Mouse (Mus musculus) forebrain, embryonic 12.5 days (tissue): ENCODE results near the gene Ppm1j. TPM values are rescaled to one million over a fixed set of nuclear protein-coding genes. Genes with fewer than 3 reads are reported as not detected.

Experiments used
- ATAC-seq: fragments of 200-750 bp; cut with Nextera tagmentation; 2 replicates; pipeline ENCODE4 v1.8.0; 2017; ENCODE audit warnings: moderate TSS enrichment; ENCODE audit not compliant: low FRiP score
- H3K27ac ChIP-seq: fragments of 300-500 bp; sonication (generic); 2 replicates; pipeline ENCODE4 v1.5.1; 2016; ENCODE audit warnings: mild to moderate bottlenecking
- H3K27me3 ChIP-seq: fragments of 300-500 bp; sonication (generic); 2 replicates; pipeline ENCODE4 v1.6.1; 2016; ENCODE audit warnings: mild to moderate bottlenecking
- H3K36me3 ChIP-seq: fragments of 300-500 bp; sonication (generic); replicated peaks from 2 replicates; pipeline ENCODE4 v1.6.1; 2016; ENCODE audit warnings: mild to moderate bottlenecking
- H3K4me1 ChIP-seq: fragments of 300-500 bp; sonication (generic); 2 replicates; pipeline ENCODE4 v1.6.1; 2016
- H3K4me2 ChIP-seq: fragments of 300-500 bp; sonication (generic); 2 replicates; pipeline ENCODE4 v1.6.1; 2016; ENCODE audit warnings: mild to moderate bottlenecking, moderate library complexity
- H3K4me3 ChIP-seq: fragments of 300-500 bp; sonication (generic); replicated peaks from 2 replicates; pipeline ENCODE4 v1.5.1; 2016; ENCODE audit warnings: mild to moderate bottlenecking
- H3K9ac ChIP-seq: fragments of 300-500 bp; sonication (generic); 2 replicates; pipeline ENCODE4 v1.6.1; 2016; ENCODE audit warnings: mild to moderate bottlenecking
- H3K9me3 ChIP-seq: fragments of 300-500 bp; sonication (generic); 2 replicates; pipeline ENCODE4 v1.6.1; 2016
- WGBS: fragments of 180-500 bp; shearing (Covaris S2); methylation state at CpG from one replicate; pipeline ENCODE4 v1.1.7; 2016; 5-methylcytosine and 5-hydroxymethylcytosine counted together
- polyA plus RNA-seq: library from polyadenylated mRNA; unstranded; fragments of >200 nt; fragmentation: Nextera tagmentation; extraction: Ambion mirVana; gene quantifications from 2 replicates; pipeline ENCODE4 v1.2.1, GENCODE M21; 2016

Gene Ppm1j
- polyA plus RNA-seq, 1 experiment from 2014 or later = 1.0 TPM

DNA sequence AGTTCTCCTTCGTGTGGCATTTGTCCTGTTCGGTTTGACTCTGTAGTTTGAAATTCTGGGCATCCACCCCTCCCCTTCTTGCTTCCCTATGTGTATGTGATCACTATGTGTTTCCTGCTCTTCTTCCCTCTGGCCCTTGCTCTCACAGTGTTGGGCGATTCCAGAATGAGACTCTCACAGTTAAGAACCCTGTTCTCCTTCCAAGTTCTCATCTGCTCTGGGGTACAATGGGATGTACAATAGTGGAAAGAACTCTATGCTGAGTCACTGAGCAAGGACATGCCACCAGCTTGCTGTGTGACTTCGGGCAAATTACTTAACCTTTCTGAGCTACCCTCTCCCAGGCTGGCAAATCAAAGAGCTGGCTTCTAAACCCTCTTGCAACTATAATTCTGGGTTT is 13.1 kb upstream of the Ppm1j start:
- 77% methylated on average over 4 of the region's 4 CpGs for WGBS

GRCm38 (mm10) chr3:104769135-104769534 is 11.7 kb upstream of the Ppm1j start:
- Histone ChIP-seq H3K4me2 (no peak overlapping the region), H3K9me3 (no peaks in the 10 kb centered on the region), H3K9ac (no peak overlapping the region), H3K4me3 (no peak overlapping the region), H3K4me1 (no peaks in the 10 kb centered on the region), H3K27me3 (0 out of 2 replicates have a peak, but pooled peaks cover 13% of the 10 kb centered on the region), H3K36me3 (no peaks in the 10 kb centered on the region), H3K27ac (no peak overlapping the region)
- no peak for ATAC-seq
- 72% methylated on average over 3 of the region's 3 CpGs for WGBS

More for the DNA sequence above, 13.1 kb upstream of the Ppm1j start:
- Histone ChIP-seq H3K9me3 (no peaks in the 10 kb centered on the region), H3K9ac (no peak overlapping the region), H3K4me3 (no peak overlapping the region), H3K27me3 (no peaks in the 10 kb centered on the region), H3K4me1 (no peaks in the 10 kb centered on the region), H3K27ac (no peak overlapping the region), H3K4me2 (no peak overlapping the region), H3K36me3 (no peaks in the 10 kb centered on the region)
- no peak for ATAC-seq

- 0 out of 2 replicates have a peak, but pooled peaks cover 13% of the 10 kb centered on the region for H3K27me3 ChIP-seq
- ATAC-seq = no peak
- WGBS = 64% methylated on average over 10 of the region's 10 CpGs
These were observed 10.8 kb upstream of the Ppm1j start for GRCm38 (mm10) chr3:104770035-104770434.

GRCm38 (mm10) chr3:104770918-104771317 is 9.9 kb upstream of the Ppm1j start:
- H3K4me3 ChIP-seq = no peak overlapping the region
- no peak overlapping the region for H3K4me2 ChIP-seq
- H3K9ac ChIP-seq = no peak overlapping the region
- H3K9me3 ChIP-seq = no peaks in the 10 kb centered on the region
- no peaks in the 10 kb centered on the region for H3K36me3 ChIP-seq
- H3K4me1 ChIP-seq = no peaks in the 10 kb centered on the region
- peaks cover 18% of the 10 kb centered on the region for H3K27me3 ChIP-seq
- WGBS = 91% methylated on average over 3 of the region's 3 CpGs
- ATAC-seq = no peak
- H3K27ac ChIP-seq = no peak overlapping the region

More at GRCm38 (mm10) chr3:104770035-104770434, 10.8 kb upstream of the Ppm1j start:
- no peak overlapping the region for H3K9ac ChIP-seq
- no peaks in the 10 kb centered on the region for H3K36me3 ChIP-seq
- H3K4me2 ChIP-seq = no peak overlapping the region
- H3K9me3 ChIP-seq = no peaks in the 10 kb centered on the region
- no peaks in the 10 kb centered on the region for H3K4me1 ChIP-seq
- H3K27ac ChIP-seq = no peak overlapping the region
- H3K4me3 ChIP-seq = no peak overlapping the region

DNA sequence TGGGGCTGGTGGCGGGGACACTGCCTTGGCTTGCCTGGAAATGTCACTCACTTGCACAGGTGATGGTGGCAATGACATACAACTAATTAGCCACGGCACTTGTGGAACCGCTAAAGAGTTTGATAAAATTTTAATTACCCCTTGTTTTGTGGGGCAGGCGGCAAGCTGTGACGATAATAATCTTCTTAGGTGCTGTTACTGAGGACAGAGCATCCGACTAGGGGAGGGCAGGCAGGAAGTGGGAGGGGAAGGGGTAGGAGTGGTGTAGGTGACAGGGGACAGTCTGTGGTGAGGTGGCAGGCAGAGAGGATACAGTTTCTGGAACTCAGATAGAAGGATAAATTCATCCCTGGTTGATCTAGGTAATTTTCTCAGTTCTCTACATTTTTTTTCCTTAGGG is 9.4 kb upstream of the Ppm1j start:
- Histone ChIP-seq H3K27me3 (peaks cover 24% of the 10 kb centered on the region), H3K9me3 (no peaks in the 10 kb centered on the region), H3K27ac (no peak overlapping the region), H3K4me3 (no peak overlapping the region), H3K9ac (no peak overlapping the region), H3K36me3 (no peaks in the 10 kb centered on the region), H3K4me2 (no peak overlapping the region), H3K4me1 (no peaks in the 10 kb centered on the region)
- no peak for ATAC-seq
- WGBS = 58% methylated on average over 6 of the region's 6 CpGs

DNA sequence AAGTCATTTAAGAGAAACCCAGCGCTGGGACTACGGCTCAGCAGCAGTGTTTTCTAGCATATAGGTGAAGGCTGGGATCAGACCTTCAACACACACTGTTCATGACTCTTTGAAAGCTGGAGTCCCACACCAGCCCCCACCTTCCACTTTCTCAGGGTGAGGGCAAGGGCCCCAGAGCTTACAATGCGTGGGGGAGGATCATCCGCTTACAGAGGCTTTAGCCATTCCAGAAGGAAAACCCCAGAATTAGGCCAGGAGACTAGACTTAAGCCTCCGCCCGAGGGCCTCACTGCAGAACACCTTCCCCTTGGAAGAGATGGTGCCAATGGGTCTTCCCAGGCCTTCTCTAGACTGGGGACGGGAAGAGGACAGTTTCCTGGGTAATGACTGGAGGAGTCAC is 7.6 kb upstream of the Ppm1j start:
- Histone ChIP-seq H3K36me3 (no peaks in the 10 kb centered on the region), H3K27ac (no peak overlapping the region), H3K9ac (no peak overlapping the region), H3K4me2 (no peak overlapping the region), H3K9me3 (no peaks in the 10 kb centered on the region), H3K4me3 (no peak overlapping the region), H3K27me3 (peaks cover 42% of the 10 kb centered on the region), H3K4me1 (peaks cover 9% of the 10 kb centered on the region)
- ATAC-seq = no peak
- 74% methylated on average over 7 of the region's 7 CpGs for WGBS

DNA sequence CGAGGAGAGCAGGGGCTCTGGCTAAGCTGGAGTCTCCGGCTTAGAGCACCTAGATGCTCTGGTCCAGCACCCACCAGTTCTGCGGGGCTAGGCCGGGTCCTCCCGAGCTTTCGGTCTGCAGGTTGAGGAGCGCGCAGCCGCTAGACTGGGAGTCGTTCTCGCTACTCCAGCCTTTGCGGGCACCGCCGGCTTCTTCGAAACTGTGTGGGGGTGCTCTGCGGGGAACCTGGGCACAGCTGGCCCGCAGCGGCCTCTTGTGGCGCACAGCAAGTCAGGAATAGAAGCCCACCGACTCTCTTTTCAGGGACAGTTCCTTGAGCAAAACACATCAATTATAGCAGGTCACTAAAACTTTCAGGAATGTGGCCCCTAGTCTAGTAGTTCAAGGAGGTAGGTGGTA is 3.5 kb upstream of the Ppm1j start:
- no peak overlapping the region for H3K27ac ChIP-seq
- no peaks in the 10 kb centered on the region for H3K36me3 ChIP-seq
- peak overlapping the region; percentile 44; the same call in 1 of the 2 replicates for H3K9ac ChIP-seq
- peak overlapping the region; percentile 37 for H3K4me3 ChIP-seq
- WGBS = under 1% methylated on average over 20 of the region's 20 CpGs
- peaks cover 82% of the 10 kb centered on the region for H3K27me3 ChIP-seq
- ATAC-seq = 0 out of 2 replicates have a peak, but pooled peaks have one; percentile 24
- no peaks in the 10 kb centered on the region for H3K9me3 ChIP-seq
- peaks cover 24% of the 10 kb centered on the region for H3K4me1 ChIP-seq
- H3K4me2 ChIP-seq = peak overlapping the region; percentile 60

GRCm38 (mm10) chr3:104779949-104780348 is 907 bp upstream of the Ppm1j start:
- Histone ChIP-seq H3K36me3 (no peaks in the 10 kb centered on the region), H3K4me2 (no peak overlapping the region), H3K4me3 (no peak overlapping the region), H3K27me3 (peaks cover 96% of the 10 kb centered on the region), H3K4me1 (peaks cover 24% of the 10 kb centered on the region), H3K27ac (no peak overlapping the region), H3K9me3 (no peaks in the 10 kb centered on the region), H3K9ac (no peak overlapping the region)
- under 1% methylated on average over 7 of the region's 7 CpGs for WGBS
- no peak for ATAC-seq

- no peak within 1 kb of the TSS for H3K27ac ChIP-seq
- H3K4me3 ChIP-seq = peak within 1 kb of the TSS; percentile 44
- no peaks in the 10 kb centered on the region for H3K9me3 ChIP-seq
- peaks cover 99% of the 10 kb centered on the region for H3K27me3 ChIP-seq
- H3K36me3 ChIP-seq = no peaks in the 10 kb centered on the region
- peak within 1 kb of the TSS; percentile 80 for H3K4me2 ChIP-seq
- H3K9ac ChIP-seq = peak within 1 kb of the TSS; percentile 44
- peak; percentile 17; the same call in 1 of the 2 replicates for ATAC-seq
- peaks cover 24% of the 10 kb centered on the region for H3K4me1 ChIP-seq
- under 1% methylated on average over 26 of the region's 26 CpGs for WGBS
These were observed 631 bp downstream of the Ppm1j start, which contains the start of gene Fam19a3 for GRCm38 (mm10) chr3:104781471-104781903. TSS of gene Fam19a3 (minus strand) at chr3:104781840.

DNA sequence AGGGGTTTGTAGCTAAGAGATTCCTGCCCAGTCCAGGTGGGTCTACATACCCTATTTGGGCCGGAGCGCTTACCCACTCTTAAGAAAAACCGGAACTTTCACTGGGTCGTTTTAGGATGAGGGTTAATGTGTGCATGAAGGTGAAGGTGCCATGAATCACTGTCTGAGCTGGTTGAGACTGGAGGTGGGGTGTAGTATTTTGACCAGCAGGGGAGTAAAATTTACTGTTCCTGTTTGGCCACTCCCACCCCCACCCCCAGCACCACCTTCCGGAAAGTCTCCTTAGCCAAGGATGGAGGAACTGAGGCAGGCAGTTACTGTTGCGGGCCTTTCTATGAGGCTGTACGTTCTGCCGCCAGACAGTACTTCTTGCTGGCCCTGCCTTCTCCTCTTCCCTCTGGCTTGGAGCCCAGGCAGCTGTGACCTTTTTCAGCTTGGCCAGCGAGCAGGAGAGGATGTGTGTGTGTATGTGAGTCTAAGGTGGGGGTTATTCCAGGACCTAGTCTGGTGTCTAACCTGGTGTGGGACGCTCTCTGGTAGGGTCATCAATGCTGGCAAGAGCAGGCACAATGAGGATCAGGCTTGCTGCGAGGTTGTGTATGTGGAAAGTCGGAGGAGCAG is 1.3 kb downstream of the Ppm1j start:
- H3K4me1 ChIP-seq = peaks cover 21% of the 10 kb centered on the region
- peak overlapping the region; percentile 80 for H3K4me2 ChIP-seq

GRCm38 (mm10) chr3:104783971-104784500 is 3.2 kb downstream of the Ppm1j start:
- Histone ChIP-seq H3K27ac (no peak overlapping the region), H3K36me3 (no peaks in the 10 kb centered on the region), H3K4me1 (peaks cover 23% of the 10 kb centered on the region), H3K4me3 (no peak overlapping the region), H3K9me3 (no peaks in the 10 kb centered on the region), H3K9ac (no peak overlapping the region), H3K27me3 (peaks cover 82% of the 10 kb centered on the region), H3K4me2 (no peak overlapping the region)
- 39% methylated on average over 14 of the region's 14 CpGs for WGBS
- ATAC-seq = no peak

More for the DNA sequence above, 1.3 kb downstream of the Ppm1j start:
- Histone ChIP-seq H3K4me3 (peak overlapping the region; percentile 44; the same call in 1 of the 2 replicates), H3K9ac (peak overlapping the region; percentile 44; the same call in 1 of the 2 replicates), H3K9me3 (no peaks in the 10 kb centered on the region), H3K27me3 (peaks cover 92% of the 10 kb centered on the region), H3K36me3 (no peaks in the 10 kb centered on the region), H3K27ac (no peak overlapping the region)
- WGBS = 13% methylated on average over 12 of the region's 12 CpGs
- ATAC-seq = no peak

DNA sequence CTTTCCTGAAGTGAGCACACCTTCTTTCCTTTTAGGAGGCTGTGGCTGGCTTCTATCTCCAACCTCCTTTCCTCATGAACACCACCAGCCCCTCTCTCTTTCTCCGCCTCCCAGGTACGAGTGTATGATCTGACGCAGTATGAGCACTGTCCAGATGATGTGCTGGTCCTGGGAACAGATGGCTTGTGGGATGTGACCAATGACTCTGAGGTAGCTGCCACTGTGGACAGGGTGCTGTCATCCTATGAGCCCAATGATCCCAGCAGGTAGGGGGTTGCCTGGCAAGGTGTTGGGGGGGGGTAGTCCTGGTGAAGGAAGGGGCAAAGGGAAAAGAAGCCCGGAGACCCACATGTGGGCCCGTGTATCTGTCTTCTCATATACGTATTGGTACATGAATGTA is 4.4 kb downstream of the Ppm1j start:
- Histone ChIP-seq H3K27me3 (peaks cover 69% of the 10 kb centered on the region), H3K4me1 (peaks cover 36% of the 10 kb centered on the region), H3K36me3 (no peaks in the 10 kb centered on the region), H3K27ac (no peak overlapping the region), H3K9ac (no peak overlapping the region), H3K4me2 (no peak overlapping the region), H3K4me3 (no peak overlapping the region), H3K9me3 (no peaks in the 10 kb centered on the region)
- 86% methylated on average over 6 of the region's 6 CpGs for WGBS
- no peak for ATAC-seq
